Mouse (Mus musculus) testis, adult 2 months (tissue): Measurements from ENCODE around the gene Zfp804b. TPM values are rescaled to one million over a fixed set of nuclear protein-coding genes. Genes with fewer than 3 reads are reported as not detected.

Experiments
- H3K27ac ChIP-seq: fragments of 200-500 bp; 2 replicates; pipeline ENCODE4 v1.5.1; 2012; ENCODE audit warnings: low read depth, low read length; ENCODE audit not compliant: control insufficient read depth, insufficient read depth
- H3K27me3 ChIP-seq: fragments of 200-500 bp; 2 replicates; pipeline ENCODE4 v1.6.1; 2012; ENCODE audit warnings: mild to moderate bottlenecking, low read length, moderate library complexity; ENCODE audit not compliant: control insufficient read depth, insufficient read depth
- H3K36me3 ChIP-seq: fragments of 200-500 bp; 2 replicates; pipeline ENCODE4 v1.6.1; 2012; ENCODE audit warnings: mild to moderate bottlenecking, low read length; ENCODE audit not compliant: control insufficient read depth, insufficient read depth
- H3K4me1 ChIP-seq: fragments of 200-500 bp; 2 replicates; pipeline ENCODE4 v1.6.1; 2012; ENCODE audit warnings: low read length; ENCODE audit not compliant: control insufficient read depth, insufficient read depth
- H3K4me3 ChIP-seq: fragments of 200-500 bp; 2 replicates; pipeline ENCODE4 v1.5.1; 2012; ENCODE audit warnings: low read depth, mild to moderate bottlenecking, low read length, moderate library complexity, mixed read lengths; ENCODE audit not compliant: control insufficient read depth
- CTCF ChIP-seq: fragments of 200-500 bp; IDR thresholded peaks from 2 replicates; pipeline ENCODE4 v1.5.1; 2012; ENCODE audit warnings: low read depth, mild to moderate bottlenecking, inconsistent platforms, low read length, moderate library complexity; ENCODE audit not compliant: control insufficient read depth, insufficient read depth, insufficient replicate concordance
- POLR2A ChIP-seq: fragments of 200-500 bp; IDR thresholded peaks from 2 replicates; pipeline ENCODE4 v1.6.1; 2012; ENCODE audit warnings: low read depth, mild to moderate bottlenecking, inconsistent platforms, low read length, moderate library complexity; ENCODE audit not compliant: control insufficient read depth
- polyA plus RNA-seq: library from polyadenylated mRNA; depleted of rRNA; stranded (reverse); fragments of >200 nt; gene quantifications from 2 replicates; pipeline ENCODE4 v1.2.3, GENCODE M21; 2012

The Zfp804b gene
- polyA plus RNA-seq, 1 experiment: 0.05 TPM

DNA sequence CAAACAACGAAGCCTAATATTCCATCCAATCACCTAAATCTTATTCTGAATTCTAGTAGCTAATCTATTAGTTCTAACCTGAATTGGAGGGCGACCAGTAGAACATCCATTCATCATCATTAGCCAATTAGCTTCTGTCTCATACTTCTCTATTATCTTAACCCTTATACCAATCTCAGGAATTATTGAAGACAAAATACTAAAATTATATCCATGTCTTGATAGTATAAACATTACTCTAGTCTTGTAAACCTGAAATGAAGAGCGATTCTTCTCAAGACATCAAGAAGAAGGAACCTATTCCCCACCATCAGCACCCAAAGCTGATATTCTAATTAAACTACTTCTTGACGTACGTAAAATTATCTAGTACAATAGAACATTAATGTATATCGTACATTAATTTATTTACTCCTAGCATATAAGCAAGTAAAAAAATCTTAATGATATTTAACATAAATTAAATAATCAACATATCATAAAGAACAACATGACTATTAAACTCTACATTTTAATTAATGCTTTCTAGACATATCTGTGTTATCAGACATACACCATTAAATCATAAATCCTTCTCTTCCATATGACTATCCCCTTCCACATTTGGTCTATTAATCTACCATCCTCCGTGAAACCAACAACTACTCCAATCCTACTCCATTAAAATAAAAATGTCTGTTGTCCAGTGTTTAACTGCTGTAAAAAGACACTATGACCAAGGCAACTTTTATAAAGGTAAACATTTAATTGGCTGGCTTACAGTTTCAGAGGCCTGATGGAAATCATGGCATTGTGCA is 67.7 kb downstream of the Zfp804b start:
- Histone ChIP-seq H3K4me3 (no peak overlapping the region), H3K36me3 (no peaks in the 10 kb centered on the region), H3K27me3 (no peaks in the 10 kb centered on the region), H3K4me1 (no peaks in the 10 kb centered on the region), H3K27ac (no peak overlapping the region)
- TF ChIP-seq CTCF: no peak
- TF ChIP-seq POLR2A: no peak

DNA sequence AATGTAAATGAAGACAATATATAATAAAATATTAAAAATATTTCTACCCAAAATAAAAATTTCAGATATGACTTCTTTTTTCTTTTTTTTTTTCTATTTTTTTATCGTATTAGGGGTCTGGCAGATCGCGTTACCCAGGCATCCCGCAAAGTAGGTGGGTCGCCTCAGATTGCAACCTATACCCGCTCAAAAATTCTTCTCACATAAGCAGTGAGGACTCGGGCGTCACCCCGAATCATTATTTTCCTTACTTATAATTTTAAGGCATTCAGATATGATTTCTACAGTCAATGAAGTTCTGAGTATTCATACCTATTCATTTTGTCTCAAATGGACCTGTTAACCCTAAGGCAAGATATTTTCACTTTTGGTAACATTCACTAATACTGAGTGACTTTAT is 167.0 kb downstream of the Zfp804b start:
- TF ChIP-seq POLR2A (no peak), CTCF (no peak)
- H3K36me3 ChIP-seq: no peaks in the 10 kb centered on the region
- no peak overlapping the region for H3K27ac ChIP-seq
- H3K4me3 ChIP-seq: no peak overlapping the region
- H3K27me3 ChIP-seq: no peaks in the 10 kb centered on the region
- H3K4me1 ChIP-seq: peaks cover 2% of the 10 kb centered on the region; the same call in 1 of the 2 replicates

DNA sequence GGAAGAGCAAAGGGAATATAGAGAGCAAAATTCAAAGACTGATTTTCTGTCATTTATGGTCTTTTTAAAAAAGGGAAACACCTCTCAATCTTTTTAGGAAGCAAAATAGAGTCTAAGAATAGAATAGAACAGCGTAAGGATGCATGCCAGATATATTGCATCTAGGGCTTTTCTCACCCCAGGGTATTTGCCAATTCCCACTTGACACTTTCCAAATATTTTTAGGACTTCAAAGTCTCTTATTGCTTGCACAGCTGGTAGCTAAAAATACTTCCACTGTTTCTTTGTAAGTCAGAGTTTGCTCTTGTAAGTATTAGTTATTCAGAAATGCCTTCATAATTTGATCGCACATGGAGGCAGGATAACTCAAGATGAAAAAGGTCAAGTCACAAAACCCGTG is 204.9 kb downstream of the Zfp804b start:
- H3K27me3 ChIP-seq: no peaks in the 10 kb centered on the region
- no peaks in the 10 kb centered on the region for H3K36me3 ChIP-seq
- H3K4me3 ChIP-seq: no peak overlapping the region
- H3K27ac ChIP-seq: no peak overlapping the region
- no peak for TF ChIP-seq CTCF
- no peak for TF ChIP-seq POLR2A
- H3K4me1 ChIP-seq: no peaks in the 10 kb centered on the region

- Histone ChIP-seq H3K27me3 (no peaks in the 10 kb centered on the region), H3K36me3 (no peaks in the 10 kb centered on the region), H3K4me3 (no peak overlapping the region), H3K4me1 (no peaks in the 10 kb centered on the region), H3K27ac (no peak overlapping the region)
- no peak for TF ChIP-seq POLR2A
- TF ChIP-seq CTCF: no peak
Measured at GRCm38 (mm10) chr5:7102387-7102786, 242.2 kb downstream of the Zfp804b start.

DNA sequence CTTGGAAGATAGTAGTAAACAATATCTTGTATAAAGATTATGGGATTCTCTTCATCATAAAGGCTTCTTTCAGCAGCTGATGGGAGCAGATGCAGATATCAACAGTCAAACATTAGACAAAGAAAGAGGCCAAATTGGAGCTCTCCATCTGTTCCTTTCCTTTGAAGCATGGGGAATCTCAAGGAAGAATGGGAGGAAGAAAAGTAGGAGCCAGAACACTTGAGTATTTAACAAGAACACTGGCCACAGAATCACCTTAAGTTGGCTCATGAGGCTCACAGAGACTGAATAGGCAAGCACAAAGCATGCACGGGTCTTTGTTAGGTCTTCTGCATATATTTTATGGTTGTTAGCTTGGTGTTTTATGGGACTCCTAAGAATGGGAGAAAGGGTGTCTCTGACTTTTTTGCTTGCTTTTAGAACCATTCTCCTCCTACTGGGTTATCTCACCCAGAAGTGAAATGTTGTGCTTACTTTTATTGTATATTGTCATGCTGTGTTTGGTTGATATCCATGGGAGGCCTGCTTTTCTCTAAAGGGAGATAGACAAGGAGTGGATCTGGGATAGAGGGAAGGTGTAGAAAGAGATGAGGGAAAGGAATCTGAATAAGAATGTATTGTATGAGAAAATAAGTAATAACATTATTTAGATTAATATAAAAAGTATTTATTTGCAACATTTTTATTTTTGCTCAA is 270.5 kb downstream of the Zfp804b start:
- Histone ChIP-seq H3K27me3 (no peaks in the 10 kb centered on the region), H3K4me3 (no peak overlapping the region), H3K27ac (no peak overlapping the region), H3K4me1 (no peaks in the 10 kb centered on the region), H3K36me3 (no peaks in the 10 kb centered on the region)
- TF ChIP-seq CTCF (no peak), POLR2A (no peak)

DNA sequence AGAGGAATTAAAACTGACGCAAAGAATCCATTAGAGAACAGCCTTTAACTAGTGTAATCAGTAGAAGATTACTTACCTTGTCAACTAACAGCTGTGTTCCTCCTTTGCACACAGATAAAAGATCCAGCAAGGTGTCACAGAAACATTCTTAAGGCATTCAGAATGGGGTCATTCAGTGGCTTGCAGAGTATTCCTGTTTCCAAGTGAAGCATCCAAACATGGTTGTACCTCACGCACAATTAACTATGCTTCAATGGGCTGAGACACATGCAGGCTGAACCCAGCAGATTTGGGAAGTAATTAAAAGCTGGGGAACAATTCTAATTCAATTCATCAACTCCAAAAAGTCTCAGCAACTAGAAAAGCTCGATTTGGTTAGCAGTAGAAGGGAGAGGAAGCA is 337.1 kb downstream of the Zfp804b start:
- TF ChIP-seq POLR2A (no peak), CTCF (no peak)
- Histone ChIP-seq H3K36me3 (no peaks in the 10 kb centered on the region), H3K27ac (no peak overlapping the region), H3K4me3 (no peak overlapping the region), H3K27me3 (no peaks in the 10 kb centered on the region), H3K4me1 (no peaks in the 10 kb centered on the region)

DNA sequence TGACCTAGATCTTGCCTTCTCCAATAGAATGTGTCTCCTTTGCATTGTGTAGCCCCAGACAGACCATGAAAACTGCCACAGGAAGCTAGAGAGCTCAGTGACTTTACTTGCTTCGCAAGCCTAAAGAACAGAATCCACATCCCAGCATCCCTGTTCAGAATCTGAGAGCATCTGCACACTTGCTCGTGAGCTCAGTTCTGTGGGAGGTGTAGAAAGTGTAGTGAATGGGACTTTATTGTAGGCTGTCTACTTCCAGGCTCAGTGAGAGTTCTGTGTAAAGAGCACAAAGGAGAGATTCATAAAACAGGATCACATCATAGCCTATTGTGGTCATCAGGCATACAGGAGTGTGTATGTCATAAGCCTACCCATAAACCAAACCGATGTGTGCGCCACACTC is 360.6 kb downstream of the Zfp804b start:
- H3K27me3 ChIP-seq: no peaks in the 10 kb centered on the region
- H3K4me3 ChIP-seq: no peak overlapping the region
- H3K36me3 ChIP-seq: no peaks in the 10 kb centered on the region
- no peak overlapping the region for H3K27ac ChIP-seq
- H3K4me1 ChIP-seq: no peaks in the 10 kb centered on the region
- TF ChIP-seq POLR2A (no peak), CTCF (no peak)
